Mouse (Mus musculus): ENCODE results near the gene Fcer2a. TPM values are rescaled to one million over a fixed set of nuclear protein-coding genes. Genes with fewer than 3 reads are reported as not detected.

Fcer2a gene
- polyA plus RNA-seq, 1 experiment from 2014 or later: 0.08 TPM

DNA sequence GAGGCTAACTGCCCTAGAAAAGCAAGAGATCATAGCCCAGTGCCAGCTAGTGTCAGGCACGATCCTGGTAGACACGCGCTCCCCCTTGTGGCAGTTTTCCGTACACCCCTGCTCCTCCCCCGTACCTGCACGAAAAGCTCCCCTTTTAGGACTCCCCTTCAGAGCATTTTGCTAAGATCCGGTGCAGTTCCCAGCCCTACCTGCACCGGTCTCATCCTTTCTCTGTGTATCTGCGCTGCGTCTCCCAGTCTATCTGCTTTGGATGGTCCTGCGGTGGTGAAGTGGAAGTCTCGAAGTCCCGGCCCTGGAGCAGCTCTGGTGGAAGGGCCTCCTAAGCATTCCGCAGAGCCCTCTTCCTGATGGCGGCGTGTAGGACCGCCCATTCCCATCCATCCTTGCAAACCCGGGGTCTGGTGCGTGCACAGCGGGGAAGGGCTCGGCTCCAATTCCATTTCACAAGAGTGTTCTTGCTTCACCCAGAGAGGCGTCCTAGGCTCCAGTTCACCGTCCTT is 21.9 kb downstream of the Fcer2a start, which contains the start of gene Fcor:
Gene Fcor, minus strand, starts transcription at position 383 of the 512 bp plus-strand sequence.
- peak within 1 kb of the TSS; percentile 94 for H3K4me2 ChIP-seq (replicated peaks)
- H3K4me3 ChIP-seq (replicated peaks): peak within 1 kb of the TSS; percentile 60
- WGBS: under 1% methylated on average over 23 of the region's 23 CpGs
- no peaks in the 10 kb centered on the region for H3K27me3 ChIP-seq (replicated peaks)
- no peaks in the 10 kb centered on the region for H3K36me3 ChIP-seq
- no peaks in the 10 kb centered on the region for H3K4me1 ChIP-seq (replicated peaks)
- peak within 1 kb of the TSS; percentile 60 for H3K9ac ChIP-seq
- H3K9me3 ChIP-seq: no peaks in the 10 kb centered on the region
- peak within 1 kb of the TSS; percentile 68 for H3K27ac ChIP-seq
- peak; percentile 81 for ATAC-seq

DNA sequence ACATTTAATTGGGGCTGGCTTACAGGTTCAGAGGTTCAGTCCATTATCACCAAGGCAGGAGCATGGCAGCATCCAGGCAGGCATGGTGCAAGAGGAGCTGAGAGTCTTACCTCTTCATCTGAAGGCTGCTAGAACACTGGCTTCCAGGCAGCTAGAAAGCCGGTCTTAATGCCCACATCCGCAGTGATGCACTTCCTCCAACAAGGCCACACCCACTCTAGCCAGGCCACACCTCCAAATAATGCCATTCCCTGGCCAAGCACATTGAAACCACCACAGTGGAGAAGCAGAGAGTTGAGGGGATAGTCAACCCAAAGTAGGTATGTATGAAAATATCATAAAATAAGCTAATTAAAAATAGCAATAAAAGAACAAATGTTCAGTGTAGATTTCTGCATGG is 23.6 kb downstream of the Fcer2a start:
- H3K27ac ChIP-seq: no peak overlapping the region
- H3K36me3 ChIP-seq: no peaks in the 10 kb centered on the region
- H3K4me2 ChIP-seq (replicated peaks): no peak overlapping the region
- no peak overlapping the region for H3K9ac ChIP-seq
- H3K27me3 ChIP-seq (replicated peaks): no peaks in the 10 kb centered on the region
- no peaks in the 10 kb centered on the region for H3K9me3 ChIP-seq
- H3K4me3 ChIP-seq (replicated peaks): no peak overlapping the region
- H3K4me1 ChIP-seq (replicated peaks): no peaks in the 10 kb centered on the region
- no peak for ATAC-seq
- 79% methylated on average over 2 of the region's 2 CpGs for WGBS

GRCm38 (mm10) chr8:3665507-3665906 is 28.5 kb downstream of the Fcer2a start, which contains the start of gene Mcemp1:
Mcemp1 (plus strand) TSS chr8:3665754.
- 73% methylated on average over 6 of the region's 6 CpGs for WGBS
- H3K9ac ChIP-seq: no peak within 1 kb of the TSS

GRCm38 (mm10) chr8:3664405-3664804 is 29.6 kb downstream of the Fcer2a start:
- ATAC-seq: no peak
- Histone ChIP-seq H3K4me3 (replicated peaks) (no peak overlapping the region), H3K27me3 (replicated peaks) (no peaks in the 10 kb centered on the region), H3K4me1 (replicated peaks) (no peaks in the 10 kb centered on the region; the same call in 1 of the 2 replicates), H3K9ac (no peak overlapping the region), H3K9me3 (no peaks in the 10 kb centered on the region), H3K4me2 (replicated peaks) (no peak overlapping the region), H3K27ac (no peak overlapping the region), H3K36me3 (no peaks in the 10 kb centered on the region)
- 68% methylated on average over 5 of the region's 5 CpGs for WGBS

More at GRCm38 (mm10) chr8:3665507-3665906, 28.5 kb downstream of the Fcer2a start, which contains the start of gene Mcemp1:
- Histone ChIP-seq H3K4me2 (replicated peaks) (no peak within 1 kb of the TSS), H3K27ac (no peak within 1 kb of the TSS), H3K4me3 (replicated peaks) (no peak within 1 kb of the TSS), H3K27me3 (replicated peaks) (no peaks in the 10 kb centered on the region), H3K9me3 (no peaks in the 10 kb centered on the region), H3K4me1 (replicated peaks) (no peaks in the 10 kb centered on the region; the same call in 1 of the 2 replicates), H3K36me3 (no peaks in the 10 kb centered on the region)
- ATAC-seq: no peak

DNA sequence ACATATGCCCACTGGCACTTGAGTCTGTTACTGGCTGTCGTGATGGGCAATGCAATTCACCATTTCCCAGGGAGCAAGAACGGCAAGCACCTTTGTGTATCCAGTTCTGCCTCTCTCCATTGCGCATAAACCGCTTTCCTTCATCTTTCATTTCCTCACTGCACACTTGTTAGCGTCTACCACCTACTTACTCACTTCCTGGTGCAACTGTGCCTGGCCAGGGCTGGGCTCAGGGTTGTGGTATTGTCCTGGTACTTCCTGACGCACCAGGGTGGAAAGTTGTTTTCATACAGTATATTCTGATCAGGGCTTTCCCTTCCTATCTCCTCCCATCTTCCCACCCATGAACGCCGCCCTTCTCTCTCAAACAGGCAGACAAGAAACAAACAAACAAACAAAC is 33.1 kb downstream of the Fcer2a start:
- no peak for ATAC-seq
- Histone ChIP-seq H3K9ac (no peak overlapping the region), H3K36me3 (no peaks in the 10 kb centered on the region), H3K27ac (no peak overlapping the region), H3K4me1 (replicated peaks) (no peaks in the 10 kb centered on the region; the same call in 1 of the 2 replicates), H3K4me3 (replicated peaks) (no peak overlapping the region), H3K9me3 (no peaks in the 10 kb centered on the region), H3K4me2 (replicated peaks) (no peak overlapping the region), H3K27me3 (replicated peaks) (no peaks in the 10 kb centered on the region)
- 83% methylated on average over 8 of the region's 8 CpGs for WGBS

DNA sequence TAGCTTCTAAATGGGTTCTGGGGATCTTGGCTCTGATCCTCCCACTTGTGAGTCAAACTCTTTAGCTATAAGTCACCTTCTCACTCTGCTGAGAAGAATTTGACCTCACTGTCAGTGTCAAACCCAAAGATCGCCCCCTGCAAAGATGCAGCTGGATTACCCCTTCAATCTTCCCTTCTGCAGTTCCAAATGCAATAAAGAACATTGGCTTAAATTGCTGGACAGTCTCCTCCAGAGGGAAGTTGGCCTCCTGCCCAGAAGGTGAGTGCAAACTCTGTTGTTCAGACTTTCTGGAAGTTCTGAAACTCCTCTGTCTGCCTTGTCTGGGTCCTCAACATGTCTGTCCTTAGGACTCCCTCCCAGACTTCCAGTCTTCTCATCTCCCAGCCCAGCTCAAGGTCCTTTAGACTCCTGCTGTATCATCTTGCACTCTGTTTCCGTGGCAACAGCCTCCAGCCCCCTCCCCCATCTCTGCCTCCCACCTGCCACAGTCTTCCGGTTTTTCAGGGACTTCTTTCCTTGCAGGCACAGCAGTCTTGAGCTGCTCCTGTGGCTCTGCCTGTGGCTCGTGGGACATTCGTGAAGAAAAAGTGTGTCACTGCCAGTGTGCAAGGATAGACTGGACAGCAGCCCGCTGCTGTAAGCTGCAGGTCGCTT is 37.1 kb downstream of the Fcer2a start:
- no peak overlapping the region for H3K27ac ChIP-seq
- no peak overlapping the region for H3K4me2 ChIP-seq (replicated peaks)
- no peaks in the 10 kb centered on the region for H3K4me1 ChIP-seq (replicated peaks)
- 22% methylated on average over 7 of the region's 7 CpGs for WGBS
- no peak overlapping the region for H3K4me3 ChIP-seq (replicated peaks)
- no peak for ATAC-seq
- no peak overlapping the region for H3K9ac ChIP-seq
- H3K27me3 ChIP-seq (replicated peaks): no peaks in the 10 kb centered on the region
- H3K9me3 ChIP-seq: no peaks in the 10 kb centered on the region
- no peaks in the 10 kb centered on the region for H3K36me3 ChIP-seq

- Histone ChIP-seq H3K9me3 (no peaks in the 10 kb centered on the region), H3K4me3 (replicated peaks) (no peak within 1 kb of the TSS), H3K4me1 (replicated peaks) (no peaks in the 10 kb centered on the region), H3K27ac (no peak within 1 kb of the TSS), H3K27me3 (replicated peaks) (no peaks in the 10 kb centered on the region), H3K36me3 (no peaks in the 10 kb centered on the region), H3K4me2 (replicated peaks) (no peak within 1 kb of the TSS), H3K9ac (no peak within 1 kb of the TSS)
- ATAC-seq: no peak
- 70% methylated on average over 3 of the region's 3 CpGs for WGBS
Observed at GRCm38 (mm10) chr8:3655526-3655925, 38.4 kb downstream of the Fcer2a start, which contains the start of gene Retn. Retn (plus strand) TSS chr8:3655770.

GRCm38 (mm10) chr8:3654726-3655508 is 39.1 kb downstream of the Fcer2a start:
- Histone ChIP-seq H3K4me3 (replicated peaks) (no peak overlapping the region), H3K4me1 (replicated peaks) (no peaks in the 10 kb centered on the region), H3K36me3 (no peaks in the 10 kb centered on the region), H3K27ac (no peak overlapping the region), H3K4me2 (replicated peaks) (no peak overlapping the region), H3K9ac (no peak overlapping the region), H3K9me3 (no peaks in the 10 kb centered on the region), H3K27me3 (replicated peaks) (no peaks in the 10 kb centered on the region)
- ATAC-seq: peak; percentile 12; the same call in 1 of the 2 replicates
- 70% methylated on average over 11 of the region's 11 CpGs for WGBS

DNA sequence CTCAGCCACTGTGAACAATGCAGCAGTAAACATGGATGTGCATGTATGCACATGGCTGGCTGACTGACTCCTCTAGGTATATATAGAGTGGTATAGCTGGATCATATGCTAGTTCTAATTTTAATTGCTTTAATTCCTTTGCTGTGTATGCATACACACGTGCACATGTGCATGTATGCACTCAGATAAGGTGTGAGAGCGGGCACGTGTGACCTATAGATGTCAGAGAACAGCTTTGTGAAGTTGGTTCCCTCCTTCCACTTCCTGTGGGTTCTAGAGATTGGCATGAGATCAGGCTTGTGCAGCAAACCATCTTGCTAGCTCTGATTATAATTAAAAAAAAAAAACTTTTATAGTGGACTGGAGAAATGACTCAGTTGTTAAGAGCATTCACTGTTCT is 41.1 kb downstream of the Fcer2a start:
- no peaks in the 10 kb centered on the region for H3K9me3 ChIP-seq

DNA sequence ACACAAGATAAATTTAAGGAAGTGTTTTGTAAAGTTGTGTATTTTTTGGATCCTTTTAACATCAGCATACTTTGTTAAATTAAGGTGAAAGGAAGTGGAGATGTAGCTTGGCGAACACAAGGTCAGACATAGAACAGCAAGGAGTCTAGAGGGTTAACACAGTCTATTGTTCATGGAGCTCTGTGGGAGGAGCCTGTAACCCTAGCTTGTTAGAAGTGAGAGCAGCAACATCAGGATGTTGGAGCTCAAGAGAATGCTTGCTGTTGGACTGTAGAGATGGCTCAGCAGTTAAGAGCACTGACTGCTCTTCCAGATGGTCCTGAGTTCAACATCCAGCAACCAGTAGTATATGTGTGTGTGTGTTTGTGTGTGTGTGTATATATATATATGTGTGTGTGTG is 45.0 kb downstream of the Fcer2a start:
- no peak overlapping the region for H3K4me3 ChIP-seq (replicated peaks)
- H3K27ac ChIP-seq: no peak overlapping the region
- no peak overlapping the region for H3K4me2 ChIP-seq (replicated peaks)
- no peak overlapping the region for H3K9ac ChIP-seq
- 39% methylated on average over 1 of the region's 1 CpGs for WGBS
- ATAC-seq: no peak
- no peaks in the 10 kb centered on the region for H3K4me1 ChIP-seq (replicated peaks)
- no peaks in the 10 kb centered on the region for H3K36me3 ChIP-seq
- no peaks in the 10 kb centered on the region for H3K27me3 ChIP-seq (replicated peaks)
- H3K9me3 ChIP-seq: no peaks in the 10 kb centered on the region

More for the DNA sequence above, 41.1 kb downstream of the Fcer2a start:
- H3K9ac ChIP-seq: no peak overlapping the region
- no peaks in the 10 kb centered on the region for H3K36me3 ChIP-seq
- no peaks in the 10 kb centered on the region for H3K27me3 ChIP-seq (replicated peaks)
- no peak overlapping the region for H3K27ac ChIP-seq
- 63% methylated on average over 3 of the region's 3 CpGs for WGBS
- H3K4me3 ChIP-seq (replicated peaks): no peak overlapping the region
- H3K4me1 ChIP-seq (replicated peaks): no peaks in the 10 kb centered on the region
- H3K4me2 ChIP-seq (replicated peaks): no peak overlapping the region
- ATAC-seq: no peak

DNA sequence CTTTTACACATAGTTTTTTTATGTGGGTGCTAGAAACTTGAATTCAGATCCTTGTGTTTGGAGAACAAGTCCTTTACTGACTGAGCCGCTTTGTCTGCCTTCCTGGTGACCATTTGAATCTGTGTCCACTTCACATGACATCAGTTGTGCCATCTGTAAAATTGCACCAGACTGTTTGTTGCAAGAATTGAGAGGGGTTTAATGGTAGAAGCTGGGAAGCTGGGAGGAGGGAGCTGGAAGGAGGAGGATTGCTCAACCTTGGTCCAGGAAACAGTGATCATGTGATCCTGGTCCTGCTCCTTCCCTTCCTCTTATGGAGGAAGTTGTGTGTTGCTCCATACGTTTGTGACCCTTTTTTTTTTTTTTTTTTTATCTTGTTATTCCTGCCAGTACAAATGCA is 45.7 kb downstream of the Fcer2a start:
- Histone ChIP-seq H3K4me3 (replicated peaks) (no peak overlapping the region), H3K4me2 (replicated peaks) (no peak overlapping the region), H3K36me3 (no peaks in the 10 kb centered on the region), H3K9me3 (no peaks in the 10 kb centered on the region), H3K27ac (no peak overlapping the region), H3K27me3 (replicated peaks) (no peaks in the 10 kb centered on the region), H3K4me1 (replicated peaks) (no peaks in the 10 kb centered on the region), H3K9ac (no peak overlapping the region)
- WGBS: 68% methylated on average over 2 of the region's 2 CpGs
- no peak for ATAC-seq

GRCm38 (mm10) chr8:3647561-3647960 is 46.4 kb downstream of the Fcer2a start:
- no peak overlapping the region for H3K9ac ChIP-seq
- no peak overlapping the region for H3K4me3 ChIP-seq (replicated peaks)
- H3K27ac ChIP-seq: no peak overlapping the region
- no peak overlapping the region for H3K4me2 ChIP-seq (replicated peaks)
- no peak for ATAC-seq
- 69% methylated on average over 4 of the region's 4 CpGs for WGBS
- no peaks in the 10 kb centered on the region for H3K36me3 ChIP-seq
- H3K27me3 ChIP-seq (replicated peaks): no peaks in the 10 kb centered on the region
- no peaks in the 10 kb centered on the region for H3K9me3 ChIP-seq
- H3K4me1 ChIP-seq (replicated peaks): no peaks in the 10 kb centered on the region

All from intestine, embryonic 15.5 days (tissue).